Mouse (Mus musculus): ENCODE measurements around the gene Bola3. TPM values are rescaled to one million over a fixed set of nuclear protein-coding genes. Genes with fewer than 3 reads are reported as not detected.

The Bola3 gene
- polyA plus RNA-seq, 1 experiment from 2014 or later, result 145 TPM

- 83% methylated on average over 9 of the region's 9 CpGs for WGBS
- peaks cover 50% of the 10 kb centered on the region for H3K36me3 ChIP-seq (ENCODE audit: control insufficient read depth, insufficient read depth, low read length)
These were observed 24.9 kb downstream of the Bola3 start for GRCm38 (mm10) chr6:83373704-83374300.

GRCm38 (mm10) chr6:83381510-83382491 lies 32.9 kb downstream of the Bola3 start:
- H3K4me1 ChIP-seq (ENCODE audit: control insufficient read depth, insufficient read depth, low read length), result no peaks in the 10 kb centered on the region
- ATAC-seq (ENCODE audit: insufficient read depth, low FRiP score), result no peak; the same call in 1 of the 2 replicates
- no peak overlapping the region for H3K4me3 ChIP-seq (replicated peaks; ENCODE audit: low read length)
- H3K27me3 ChIP-seq (ENCODE audit: control insufficient read depth, insufficient read depth, low read length), result no peaks in the 10 kb centered on the region
- no peaks in the 10 kb centered on the region for H3K9me3 ChIP-seq (replicated peaks; ENCODE audit: control insufficient read depth, low read length)
- no peak overlapping the region for H3K27ac ChIP-seq (ENCODE audit: low read length)
- H3K4me2 ChIP-seq (ENCODE audit: low read depth, low read length), result no peak overlapping the region
- H3K9ac ChIP-seq (ENCODE audit: low read length), result no peak overlapping the region
- 78% methylated on average over 10 of the region's 10 CpGs for WGBS
- H3K36me3 ChIP-seq (ENCODE audit: control insufficient read depth, insufficient read depth, low read length), result peaks cover 38% of the 10 kb centered on the region

More at GRCm38 (mm10) chr6:83373704-83374300, 24.9 kb downstream of the Bola3 start:
- Histone ChIP-seq H3K9ac (ENCODE audit: low read length) (no peak overlapping the region), H3K4me3 (replicated peaks; ENCODE audit: low read length) (no peak overlapping the region), H3K27me3 (ENCODE audit: control insufficient read depth, insufficient read depth, low read length) (no peaks in the 10 kb centered on the region), H3K4me2 (ENCODE audit: low read depth, low read length) (no peak overlapping the region), H3K27ac (ENCODE audit: low read length) (no peak overlapping the region), H3K9me3 (replicated peaks; ENCODE audit: control insufficient read depth, low read length) (no peaks in the 10 kb centered on the region), H3K4me1 (ENCODE audit: control insufficient read depth, insufficient read depth, low read length) (no peaks in the 10 kb centered on the region)
- no peak for ATAC-seq (ENCODE audit: insufficient read depth, low FRiP score)

GRCm38 (mm10) chr6:83385569-83386090 lies 36.7 kb downstream of the Bola3 start:
- H3K36me3 ChIP-seq (ENCODE audit: control insufficient read depth, insufficient read depth, low read length), result peaks cover 17% of the 10 kb centered on the region
- WGBS, result 88% methylated on average over 9 of the region's 9 CpGs
- H3K9ac ChIP-seq (ENCODE audit: low read length), result no peak overlapping the region
- ATAC-seq (ENCODE audit: insufficient read depth, low FRiP score), result no peak
- H3K4me1 ChIP-seq (ENCODE audit: control insufficient read depth, insufficient read depth, low read length), result no peaks in the 10 kb centered on the region
- no peaks in the 10 kb centered on the region for H3K27me3 ChIP-seq (ENCODE audit: control insufficient read depth, insufficient read depth, low read length)
- no peak overlapping the region for H3K4me3 ChIP-seq (replicated peaks; ENCODE audit: low read length)
- H3K27ac ChIP-seq (ENCODE audit: low read length), result no peak overlapping the region
- H3K4me2 ChIP-seq (ENCODE audit: low read depth, low read length), result no peak overlapping the region
- H3K9me3 ChIP-seq (replicated peaks; ENCODE audit: control insufficient read depth, low read length), result no peaks in the 10 kb centered on the region

DNA sequence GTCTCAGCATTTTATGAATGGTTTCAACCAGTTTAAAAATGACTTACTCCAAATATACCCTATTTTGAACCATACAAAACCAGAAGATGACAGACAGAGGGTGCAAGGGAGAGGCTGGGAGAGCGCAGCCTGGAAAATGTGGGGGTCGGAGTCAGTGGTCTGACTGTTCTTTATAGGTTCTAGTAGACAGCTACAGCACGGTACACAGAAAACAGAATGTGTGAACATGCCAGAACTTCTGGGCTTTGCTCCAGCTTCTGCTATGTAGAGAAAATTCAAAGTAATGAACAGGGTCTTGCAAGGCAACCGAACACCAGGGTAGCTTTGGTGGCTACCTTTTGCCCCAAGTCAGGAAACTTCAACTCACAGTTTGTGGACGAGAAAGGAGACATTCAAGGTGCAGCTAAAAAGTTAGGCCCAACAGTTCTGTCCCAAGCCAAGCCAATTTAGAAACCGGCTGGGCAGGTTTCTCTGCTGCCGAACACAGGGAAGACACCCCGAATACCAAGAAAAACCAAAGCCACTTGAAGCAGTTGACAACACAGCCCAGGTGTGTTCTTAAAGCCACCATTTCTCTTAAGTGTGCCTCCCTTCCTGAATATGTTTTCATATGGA lies 43.3 kb downstream of the Bola3 start:
- Histone ChIP-seq H3K36me3 (ENCODE audit: control insufficient read depth, insufficient read depth, low read length) (peaks cover 18% of the 10 kb centered on the region), H3K9ac (ENCODE audit: low read length) (no peak overlapping the region), H3K9me3 (replicated peaks; ENCODE audit: control insufficient read depth, low read length) (no peaks in the 10 kb centered on the region), H3K27ac (ENCODE audit: low read length) (peak overlapping the region; percentile 76), H3K4me1 (ENCODE audit: control insufficient read depth, insufficient read depth, low read length) (peaks cover 11% of the 10 kb centered on the region), H3K27me3 (ENCODE audit: control insufficient read depth, insufficient read depth, low read length) (no peaks in the 10 kb centered on the region), H3K4me3 (replicated peaks; ENCODE audit: low read length) (no peak overlapping the region), H3K4me2 (ENCODE audit: low read depth, low read length) (no peak overlapping the region)
- 64% methylated on average over 8 of the region's 8 CpGs for WGBS
- no peak for ATAC-seq (ENCODE audit: insufficient read depth, low FRiP score)

DNA sequence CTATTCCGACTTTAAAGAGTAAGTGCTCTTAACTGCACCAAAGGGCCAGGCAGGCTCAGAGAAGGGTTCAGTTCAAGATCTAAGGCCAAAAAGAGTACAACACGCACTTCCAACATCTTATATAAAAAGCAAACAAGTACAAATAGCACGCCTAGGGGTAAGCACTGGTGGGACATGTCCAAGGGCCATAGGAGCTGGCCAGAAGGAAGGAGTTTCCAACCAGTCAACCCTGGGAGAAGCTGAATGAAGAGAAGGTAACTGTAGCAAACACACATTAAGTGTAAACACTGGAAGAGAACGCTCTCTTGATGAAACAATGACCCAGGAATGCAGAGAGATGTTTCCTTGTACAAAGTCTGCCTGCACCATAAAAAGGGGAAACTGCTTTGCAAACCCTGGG lies 45.2 kb downstream of the Bola3 start:
- Histone ChIP-seq H3K27me3 (ENCODE audit: control insufficient read depth, insufficient read depth, low read length) (no peaks in the 10 kb centered on the region), H3K4me1 (ENCODE audit: control insufficient read depth, insufficient read depth, low read length) (peaks cover 11% of the 10 kb centered on the region), H3K4me3 (replicated peaks; ENCODE audit: low read length) (no peak overlapping the region), H3K36me3 (ENCODE audit: control insufficient read depth, insufficient read depth, low read length) (peaks cover 22% of the 10 kb centered on the region), H3K4me2 (ENCODE audit: low read depth, low read length) (no peak overlapping the region), H3K9ac (ENCODE audit: low read length) (no peak overlapping the region), H3K9me3 (replicated peaks; ENCODE audit: control insufficient read depth, low read length) (no peaks in the 10 kb centered on the region), H3K27ac (ENCODE audit: low read length) (no peak overlapping the region)
- no peak for ATAC-seq (ENCODE audit: insufficient read depth, low FRiP score)
- 75% methylated on average over 4 of the region's 4 CpGs for WGBS

- no peak for ATAC-seq (ENCODE audit: insufficient read depth, low FRiP score)
- peaks cover 26% of the 10 kb centered on the region for H3K36me3 ChIP-seq (ENCODE audit: control insufficient read depth, insufficient read depth, low read length)
These were observed 46.7 kb downstream of the Bola3 start for GRCm38 (mm10) chr6:83395544-83396229.

GRCm38 (mm10) chr6:83396711-83397110 lies 47.8 kb downstream of the Bola3 start:
- WGBS, result 88% methylated on average over 2 of the region's 2 CpGs

More at GRCm38 (mm10) chr6:83395544-83396229, 46.7 kb downstream of the Bola3 start:
- Histone ChIP-seq H3K4me3 (replicated peaks; ENCODE audit: low read length) (no peak overlapping the region), H3K27me3 (ENCODE audit: control insufficient read depth, insufficient read depth, low read length) (no peaks in the 10 kb centered on the region), H3K4me1 (ENCODE audit: control insufficient read depth, insufficient read depth, low read length) (peaks cover 11% of the 10 kb centered on the region), H3K9ac (ENCODE audit: low read length) (no peak overlapping the region), H3K9me3 (replicated peaks; ENCODE audit: control insufficient read depth, low read length) (no peaks in the 10 kb centered on the region), H3K4me2 (ENCODE audit: low read depth, low read length) (no peak overlapping the region), H3K27ac (ENCODE audit: low read length) (no peak overlapping the region)
- WGBS, result 91% methylated on average over 15 of the region's 15 CpGs

DNA sequence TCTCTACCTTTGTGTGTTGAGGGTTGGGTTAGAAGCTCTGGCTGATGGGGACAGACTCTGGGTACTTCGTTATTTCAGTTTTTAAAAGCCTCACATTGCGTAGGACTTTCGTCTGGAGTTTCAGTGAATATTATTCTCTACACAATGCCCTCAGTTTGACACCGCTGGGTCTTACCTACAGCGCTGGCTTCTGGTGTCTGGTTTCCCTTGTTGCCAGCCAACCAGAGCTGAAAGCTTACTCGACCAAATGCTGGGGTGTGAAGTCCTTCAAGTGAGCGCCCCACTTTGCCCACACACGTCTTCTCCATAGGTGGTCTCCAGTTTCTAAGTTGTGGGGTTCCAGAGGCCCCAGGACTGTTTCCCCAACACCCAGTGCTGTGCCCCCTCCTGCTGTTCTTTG lies 48.8 kb downstream of the Bola3 start:
- no peak overlapping the region for H3K4me3 ChIP-seq (replicated peaks; ENCODE audit: low read length)
- H3K27ac ChIP-seq (ENCODE audit: low read length), result no peak overlapping the region; the same call in 1 of the 2 replicates
- 72% methylated on average over 8 of the region's 8 CpGs for WGBS
- ATAC-seq (ENCODE audit: insufficient read depth, low FRiP score), result no peak
- H3K9me3 ChIP-seq (replicated peaks; ENCODE audit: control insufficient read depth, low read length), result no peaks in the 10 kb centered on the region
- 0 out of 2 replicates have a peak, but pooled peaks cover 1% of the 10 kb centered on the region for H3K4me1 ChIP-seq (ENCODE audit: control insufficient read depth, insufficient read depth, low read length)
- no peaks in the 10 kb centered on the region for H3K27me3 ChIP-seq (ENCODE audit: control insufficient read depth, insufficient read depth, low read length)
- H3K4me2 ChIP-seq (ENCODE audit: low read depth, low read length), result no peak overlapping the region
- peaks cover 37% of the 10 kb centered on the region for H3K36me3 ChIP-seq (ENCODE audit: control insufficient read depth, insufficient read depth, low read length)
- H3K9ac ChIP-seq (ENCODE audit: low read length), result no peak overlapping the region

More at GRCm38 (mm10) chr6:83396711-83397110, 47.8 kb downstream of the Bola3 start:
- H3K27me3 ChIP-seq (ENCODE audit: control insufficient read depth, insufficient read depth, low read length), result no peaks in the 10 kb centered on the region
- H3K36me3 ChIP-seq (ENCODE audit: control insufficient read depth, insufficient read depth, low read length), result peaks cover 27% of the 10 kb centered on the region
- no peaks in the 10 kb centered on the region for H3K9me3 ChIP-seq (replicated peaks; ENCODE audit: control insufficient read depth, low read length)
- H3K4me3 ChIP-seq (replicated peaks; ENCODE audit: low read length), result no peak overlapping the region
- ATAC-seq (ENCODE audit: insufficient read depth, low FRiP score), result no peak
- peaks cover 11% of the 10 kb centered on the region for H3K4me1 ChIP-seq (ENCODE audit: control insufficient read depth, insufficient read depth, low read length)
- H3K27ac ChIP-seq (ENCODE audit: low read length), result no peak overlapping the region
- H3K4me2 ChIP-seq (ENCODE audit: low read depth, low read length), result no peak overlapping the region
- no peak overlapping the region for H3K9ac ChIP-seq (ENCODE audit: low read length)

All from stomach, embryonic 16.5 days (tissue).